Mouse (Mus musculus) forebrain, embryonic 14.5 days (tissue): ENCODE measurements around the gene Arhgap32. TPM values are rescaled to one million over a fixed set of nuclear protein-coding genes. Genes with fewer than 3 reads are reported as not detected.

Source experiments
- ATAC-seq: fragments of 200-750 bp; cut with Nextera tagmentation; 2 replicates; pipeline ENCODE4 v1.8.0; 2017; ENCODE audit warnings: mild to moderate bottlenecking, moderate library complexity
- DNase-seq: peaks from one replicate; pipeline ENCODE4 v3.0.0-alpha.2; 2015; ENCODE audit warnings: low spot score
- H3K27ac ChIP-seq: fragments of 300-500 bp; sonication (generic); 2 replicates; pipeline ENCODE4 v1.5.1; 2014; ENCODE audit warnings: low read depth, mild to moderate bottlenecking, control low read depth, low read length, moderate library complexity
- H3K27me3 ChIP-seq: fragments of 300-500 bp; sonication (generic); replicated peaks from 2 replicates; pipeline ENCODE4 v1.6.1; 2014; ENCODE audit warnings: low read length, control low read depth, mixed read lengths; ENCODE audit not compliant: control insufficient read depth, insufficient read depth
- H3K36me3 ChIP-seq: fragments of 300-500 bp; sonication (generic); 2 replicates; pipeline ENCODE4 v1.6.1; 2014; ENCODE audit warnings: low read length, control low read depth; ENCODE audit not compliant: control insufficient read depth, insufficient read depth
- H3K4me1 ChIP-seq: fragments of 300-500 bp; sonication (generic); 2 replicates; pipeline ENCODE4 v1.6.1; 2014; ENCODE audit warnings: antibody characterized with exemption, low read length, control low read depth; ENCODE audit not compliant: control insufficient read depth, insufficient read depth
- H3K4me2 ChIP-seq: fragments of 300-500 bp; sonication (generic); 2 replicates; pipeline ENCODE4 v1.6.1; 2014; ENCODE audit warnings: mild to moderate bottlenecking, control low read depth, low read length
- H3K4me3 ChIP-seq: fragments of 300-500 bp; sonication (generic); 2 replicates; pipeline ENCODE4 v1.5.1; 2014; ENCODE audit warnings: low read depth, low read length, control low read depth
- H3K9ac ChIP-seq: fragments of 300-500 bp; sonication (generic); 2 replicates; pipeline ENCODE4 v1.6.1; 2014; ENCODE audit warnings: mild to moderate bottlenecking, low read length, control low read depth, moderate library complexity
- H3K9me3 ChIP-seq: fragments of 300-500 bp; sonication (generic); replicated peaks from 2 replicates; pipeline ENCODE4 v1.6.1; 2016; ENCODE audit warnings: low read length, control low read depth, mixed read lengths; ENCODE audit not compliant: control insufficient read depth
- whole genome bisulfite sequencing: fragments of 180-500 bp; shearing (Covaris S2); extraction: QIAGEN DNeasy Blood & Tissue Kit; methylation state at CpG from one replicate; pipeline ENCODE4 v1.1.7; 2014; 5-methylcytosine and 5-hydroxymethylcytosine counted together
- polyA plus RNA-seq: library from polyadenylated mRNA; unstranded; fragments of >200 nt; fragmentation: Nextera tagmentation; extraction: Ambion mirVana; gene quantifications from 2 replicates; pipeline ENCODE4 v1.2.1, GENCODE M21; 2014

The Arhgap32 gene
- polyA plus RNA-seq, 1 experiment from 2014 or later = 10.0 TPM

DNA sequence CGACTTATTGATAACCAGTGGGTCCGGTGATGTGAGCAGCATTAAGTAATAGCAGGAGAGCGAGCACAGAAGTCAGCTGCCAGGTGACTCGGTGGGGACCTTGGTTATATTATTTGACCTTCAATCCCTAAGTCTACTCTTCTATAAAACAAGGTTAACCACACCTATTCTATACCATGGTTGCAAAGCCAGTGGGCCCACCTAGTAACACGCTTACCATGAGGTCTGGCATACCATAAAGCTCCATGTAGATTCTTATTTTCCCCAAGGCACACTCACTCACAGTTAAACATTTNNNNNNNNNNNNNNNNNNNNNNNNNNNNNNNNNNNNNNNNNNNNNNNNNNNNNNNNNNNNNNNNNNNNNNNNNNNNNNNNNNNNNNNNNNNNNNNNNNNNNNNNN is 167.7 kb downstream of the Arhgap32 start:
- H3K27me3 ChIP-seq = no peaks in the 10 kb centered on the region
- WGBS = 94% methylated on average over 5 of the region's 5 CpGs
- H3K4me3 ChIP-seq = no peak overlapping the region
- H3K36me3 ChIP-seq = no peaks in the 10 kb centered on the region
- no peaks in the 10 kb centered on the region for H3K4me1 ChIP-seq
- no peak overlapping the region for H3K4me2 ChIP-seq
- DNase-seq (no peak), ATAC-seq (no peak)
- H3K27ac ChIP-seq = no peak overlapping the region
- no peaks in the 10 kb centered on the region for H3K9me3 ChIP-seq
- H3K9ac ChIP-seq = no peak overlapping the region

DNA sequence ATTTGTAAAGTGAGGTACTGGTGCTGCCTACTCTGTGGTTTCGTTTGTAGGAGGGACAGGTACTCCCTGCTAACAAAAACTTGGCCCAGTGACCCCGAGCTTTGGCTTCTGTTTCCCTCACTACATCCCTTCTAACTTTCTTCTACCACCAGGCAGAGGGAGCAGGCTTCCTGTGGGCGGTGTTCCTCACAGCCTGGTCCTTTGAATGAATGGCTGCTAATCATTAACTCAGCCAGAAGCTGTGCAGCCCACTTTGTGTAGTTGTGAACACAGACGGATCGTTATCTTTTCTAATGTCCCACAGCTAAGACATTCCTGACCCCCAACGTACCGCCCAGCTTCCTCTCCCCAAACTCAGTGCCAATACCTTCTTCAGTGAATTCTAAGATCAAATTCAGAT is 175.7 kb downstream of the Arhgap32 start:
- Histone ChIP-seq H3K27me3 (no peaks in the 10 kb centered on the region), H3K36me3 (no peaks in the 10 kb centered on the region), H3K4me2 (no peak overlapping the region), H3K9ac (no peak overlapping the region), H3K9me3 (no peaks in the 10 kb centered on the region), H3K27ac (no peak overlapping the region), H3K4me1 (no peaks in the 10 kb centered on the region), H3K4me3 (no peak overlapping the region)
- WGBS = 20% methylated on average over 7 of the region's 7 CpGs
- no peak for ATAC-seq
- DNase-seq = no peak

DNA sequence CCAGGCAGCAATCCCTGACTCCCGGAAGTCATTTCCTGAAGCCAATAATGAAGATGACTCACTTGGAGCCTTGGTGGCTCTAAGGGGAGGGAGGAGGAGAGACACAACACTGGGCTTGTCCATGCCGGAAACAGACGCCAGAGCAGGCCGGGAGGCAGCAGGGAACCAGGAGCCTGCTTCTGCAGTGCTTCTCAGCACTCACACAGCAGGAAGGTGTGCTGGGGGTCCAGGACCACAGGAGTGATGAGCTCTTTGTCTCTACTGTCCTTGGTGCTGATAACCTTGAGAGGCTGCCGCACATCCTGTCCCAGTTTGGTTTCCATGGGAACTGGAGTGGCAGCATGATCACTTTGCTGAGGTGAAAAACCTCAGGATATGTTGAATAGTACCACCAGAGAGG is 176.8 kb downstream of the Arhgap32 start:
- H3K27ac ChIP-seq = no peak overlapping the region
- H3K4me1 ChIP-seq = no peaks in the 10 kb centered on the region
- no peak overlapping the region for H3K9ac ChIP-seq
- ATAC-seq (peak; percentile 40; the same call in 1 of the 2 replicates), DNase-seq (peak; percentile 35)
- no peaks in the 10 kb centered on the region for H3K36me3 ChIP-seq
- no peaks in the 10 kb centered on the region for H3K9me3 ChIP-seq
- H3K4me3 ChIP-seq = no peak overlapping the region
- no peaks in the 10 kb centered on the region for H3K27me3 ChIP-seq
- WGBS = 46% methylated on average over 5 of the region's 5 CpGs
- no peak overlapping the region for H3K4me2 ChIP-seq

DNA sequence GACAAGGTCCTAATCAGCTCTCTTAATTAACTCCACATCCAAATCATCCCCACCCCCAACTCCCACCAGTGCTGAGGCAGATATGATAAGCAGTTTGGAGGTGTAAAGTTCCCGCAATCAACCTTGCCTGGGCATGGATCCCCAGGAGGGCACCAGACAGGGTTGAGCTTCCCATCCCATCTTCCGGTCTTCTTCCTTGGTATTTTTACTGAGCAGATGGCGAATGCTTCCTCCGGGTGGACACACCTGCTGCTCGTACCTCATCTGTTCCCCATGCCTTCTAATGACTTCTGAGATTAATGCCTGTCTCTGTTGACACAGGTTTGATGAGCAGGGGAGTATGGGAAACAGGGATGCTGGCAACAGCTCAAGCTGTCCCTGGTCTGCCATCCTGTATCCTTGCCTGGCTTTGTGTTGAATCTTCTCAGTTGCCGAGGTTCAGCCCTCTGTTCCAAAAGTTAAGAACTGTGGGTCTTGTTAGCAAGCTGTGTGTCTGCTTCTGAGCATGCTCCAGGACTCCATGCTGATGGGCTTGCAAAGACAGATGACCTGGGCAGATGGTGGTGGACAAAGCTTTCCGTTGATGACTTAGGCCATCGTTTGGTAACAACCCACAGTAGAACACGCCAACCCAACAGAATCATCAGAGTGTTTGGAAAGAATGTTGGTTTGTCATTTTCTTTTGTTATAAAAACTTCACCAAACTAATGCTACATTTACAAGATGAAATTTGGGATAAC is 179.3 kb downstream of the Arhgap32 start:
- Histone ChIP-seq H3K27me3 (no peaks in the 10 kb centered on the region), H3K4me2 (no peak overlapping the region), H3K4me3 (no peak overlapping the region), H3K9ac (no peak overlapping the region), H3K9me3 (no peaks in the 10 kb centered on the region), H3K36me3 (no peaks in the 10 kb centered on the region), H3K4me1 (no peaks in the 10 kb centered on the region), H3K27ac (no peak overlapping the region)
- DNase-seq (no peak), ATAC-seq (no peak)
- WGBS = 86% methylated on average over 9 of the region's 9 CpGs

DNA sequence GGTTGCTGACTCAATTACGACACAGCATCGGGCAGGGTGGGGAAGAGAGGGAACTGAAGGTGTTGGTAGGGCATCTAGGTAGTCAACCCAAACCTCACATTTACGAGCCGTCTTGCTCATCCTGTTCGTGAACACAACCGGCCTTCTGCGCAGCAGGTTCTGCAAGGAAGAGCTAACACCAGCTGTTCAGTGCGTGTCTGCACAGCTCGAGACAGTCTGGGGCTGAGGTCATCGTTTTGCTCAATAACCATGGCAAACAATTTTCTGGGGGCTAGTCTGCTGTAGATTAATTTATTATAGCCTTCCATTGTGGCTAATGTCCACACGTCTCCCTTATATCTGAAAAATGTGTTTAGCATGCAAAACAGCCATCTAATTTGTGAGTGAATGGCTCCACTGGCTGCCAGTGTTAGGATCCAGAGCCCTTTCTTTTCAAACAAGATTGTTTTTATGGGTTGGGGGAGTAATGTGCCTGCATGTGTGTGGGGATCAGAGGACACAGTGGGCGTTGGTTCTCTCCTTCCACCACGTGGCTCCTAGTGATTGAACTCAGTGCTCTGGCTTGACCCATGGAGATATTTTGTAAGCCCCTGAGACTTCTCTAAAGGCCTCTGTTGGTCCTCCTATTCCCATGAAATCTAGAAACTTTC is 186.7 kb downstream of the Arhgap32 start:
- Histone ChIP-seq H3K27ac (no peak overlapping the region), H3K4me1 (no peaks in the 10 kb centered on the region), H3K9ac (no peak overlapping the region), H3K4me2 (no peak overlapping the region), H3K36me3 (no peaks in the 10 kb centered on the region), H3K27me3 (no peaks in the 10 kb centered on the region), H3K9me3 (no peaks in the 10 kb centered on the region), H3K4me3 (no peak overlapping the region)
- ATAC-seq = peak; percentile 60
- 52% methylated on average over 13 of the region's 13 CpGs for WGBS
- DNase-seq = peak; percentile 29

DNA sequence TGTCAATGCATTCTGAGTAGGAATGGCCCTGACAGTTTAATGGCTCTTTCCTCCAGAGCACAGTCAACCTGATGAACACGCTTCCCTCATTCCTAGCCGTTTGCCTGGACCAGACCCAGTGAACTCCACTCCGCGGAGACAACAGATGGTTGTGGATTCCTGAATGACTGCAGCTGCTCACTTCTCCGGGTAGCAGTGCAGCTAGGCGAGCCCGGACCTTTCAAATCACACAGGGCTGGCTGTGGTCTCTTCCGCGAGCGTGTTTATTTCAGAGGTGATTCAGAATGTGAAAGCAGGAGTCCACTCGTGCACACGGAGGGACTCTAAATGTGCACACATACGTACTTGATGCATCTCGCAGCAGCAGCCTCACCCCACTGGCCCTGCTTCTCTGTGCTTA is 195.8 kb downstream of the Arhgap32 start:
- no peak overlapping the region for H3K27ac ChIP-seq

DNA sequence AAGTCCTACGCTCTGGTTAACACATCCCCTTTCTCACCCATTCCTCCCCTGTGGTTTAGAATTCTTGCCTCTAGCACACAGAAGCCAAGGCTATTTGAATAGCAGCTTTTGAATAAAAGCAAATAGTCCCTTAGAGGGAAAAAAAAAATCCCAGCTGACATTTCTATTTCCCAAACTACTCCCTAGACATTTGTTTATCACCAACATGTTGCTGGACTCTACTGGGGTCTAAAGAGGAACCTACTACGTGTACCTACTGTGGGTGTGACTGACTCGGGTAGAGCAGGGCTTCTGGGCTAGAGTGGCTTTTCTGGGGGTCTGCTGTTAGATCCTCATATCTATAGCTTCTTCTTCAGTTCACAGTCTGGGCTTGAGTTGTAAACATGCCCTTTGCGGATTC is 196.3 kb downstream of the Arhgap32 start:
- 0 out of 2 replicates have a peak, but pooled peaks cover 2% of the 10 kb centered on the region for H3K4me1 ChIP-seq
- H3K9me3 ChIP-seq = no peaks in the 10 kb centered on the region
- 71% methylated on average over 4 of the region's 4 CpGs for WGBS
- DNase-seq (no peak), ATAC-seq (no peak)
- H3K4me3 ChIP-seq = no peak overlapping the region
- no peak overlapping the region for H3K27ac ChIP-seq
- no peaks in the 10 kb centered on the region for H3K27me3 ChIP-seq
- no peak overlapping the region for H3K4me2 ChIP-seq
- no peaks in the 10 kb centered on the region for H3K36me3 ChIP-seq
- no peak overlapping the region for H3K9ac ChIP-seq

More for the DNA sequence above, 195.8 kb downstream of the Arhgap32 start:
- peak; percentile 57; the same call in 1 of the 2 replicates for ATAC-seq
- no peak overlapping the region for H3K4me2 ChIP-seq
- H3K36me3 ChIP-seq = no peaks in the 10 kb centered on the region
- WGBS = 51% methylated on average over 14 of the region's 14 CpGs
- H3K27me3 ChIP-seq = no peaks in the 10 kb centered on the region
- H3K4me1 ChIP-seq = 0 out of 2 replicates have a peak, but pooled peaks cover 2% of the 10 kb centered on the region
- H3K4me3 ChIP-seq = no peak overlapping the region
- H3K9ac ChIP-seq = no peak overlapping the region
- no peaks in the 10 kb centered on the region for H3K9me3 ChIP-seq
- DNase-seq = peak; percentile 47

DNA sequence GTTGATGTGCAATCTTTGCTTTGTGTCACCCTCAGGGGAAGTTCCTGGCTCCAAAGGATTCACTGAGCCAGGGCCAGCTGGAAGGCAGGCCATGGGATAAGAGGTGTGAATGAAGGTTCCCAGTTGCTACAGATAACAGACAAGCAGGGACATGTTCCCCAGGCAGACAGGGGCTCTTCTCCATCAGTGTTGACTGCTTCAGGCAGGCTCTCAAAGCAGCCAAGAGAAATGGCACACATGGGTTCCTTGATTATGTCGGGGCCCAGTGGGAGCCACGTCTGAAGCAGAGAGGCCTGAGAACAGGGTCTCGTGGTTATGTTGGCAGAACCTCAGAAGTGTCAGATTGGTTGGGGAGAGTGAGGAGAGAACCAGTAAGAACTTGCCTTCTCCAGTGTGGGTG is 198.1 kb downstream of the Arhgap32 start:
- Histone ChIP-seq H3K27me3 (no peaks in the 10 kb centered on the region), H3K4me1 (0 out of 2 replicates have a peak, but pooled peaks cover 2% of the 10 kb centered on the region), H3K9me3 (no peaks in the 10 kb centered on the region), H3K27ac (no peak overlapping the region), H3K4me2 (no peak overlapping the region), H3K9ac (no peak overlapping the region), H3K36me3 (no peaks in the 10 kb centered on the region), H3K4me3 (no peak overlapping the region)
- no peak for ATAC-seq
- DNase-seq = no peak
- WGBS = 85% methylated on average over 3 of the region's 3 CpGs

DNA sequence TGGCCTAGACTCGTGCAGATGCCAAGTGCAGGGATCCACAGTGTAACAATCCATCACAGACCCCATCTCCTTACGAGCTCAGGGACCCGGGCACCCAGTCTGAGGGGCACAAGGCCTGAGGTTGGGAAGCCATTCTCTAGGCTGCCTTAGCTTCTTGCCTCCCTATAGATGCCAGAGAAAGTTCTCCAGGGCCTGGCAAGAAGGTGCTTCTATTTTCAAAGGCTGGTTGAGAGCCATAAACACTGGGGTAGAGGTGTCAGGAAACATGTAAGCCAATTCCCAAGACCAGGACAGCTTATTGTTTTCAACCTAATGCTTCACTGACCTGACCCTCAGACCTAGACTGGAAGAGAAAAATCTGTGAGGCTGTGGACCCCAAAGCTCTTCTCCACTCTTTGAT is 200.1 kb downstream of the Arhgap32 start:
- H3K4me2 ChIP-seq = no peak overlapping the region
- H3K9ac ChIP-seq = no peak overlapping the region
- WGBS = 93% methylated on average over 3 of the region's 3 CpGs
- DNase-seq (no peak), ATAC-seq (no peak)
- no peaks in the 10 kb centered on the region for H3K27me3 ChIP-seq
- H3K27ac ChIP-seq = no peak overlapping the region
- no peaks in the 10 kb centered on the region for H3K36me3 ChIP-seq
- no peaks in the 10 kb centered on the region for H3K9me3 ChIP-seq
- H3K4me3 ChIP-seq = no peak overlapping the region
- H3K4me1 ChIP-seq = 0 out of 2 replicates have a peak, but pooled peaks cover 2% of the 10 kb centered on the region
